Mouse (Mus musculus) ES-Bruce4 (cell line): ENCODE results near the gene Kcnj6.

Experiments
- CTCF ChIP-seq: IDR thresholded peaks from one replicate; pipeline ENCODE4 v1.8.1; 2011; ENCODE audit warnings: low read depth, low read length
- EP300 ChIP-seq: IDR thresholded peaks from 2 replicates; pipeline ENCODE4 v1.6.1; 2011; ENCODE audit warnings: low read depth, low read length; ENCODE audit not compliant: insufficient read depth
- POLR2A ChIP-seq: IDR thresholded peaks from one replicate; pipeline ENCODE4 v1.8.1; 2011; ENCODE audit warnings: low read length; ENCODE audit not compliant: insufficient read depth

DNA sequence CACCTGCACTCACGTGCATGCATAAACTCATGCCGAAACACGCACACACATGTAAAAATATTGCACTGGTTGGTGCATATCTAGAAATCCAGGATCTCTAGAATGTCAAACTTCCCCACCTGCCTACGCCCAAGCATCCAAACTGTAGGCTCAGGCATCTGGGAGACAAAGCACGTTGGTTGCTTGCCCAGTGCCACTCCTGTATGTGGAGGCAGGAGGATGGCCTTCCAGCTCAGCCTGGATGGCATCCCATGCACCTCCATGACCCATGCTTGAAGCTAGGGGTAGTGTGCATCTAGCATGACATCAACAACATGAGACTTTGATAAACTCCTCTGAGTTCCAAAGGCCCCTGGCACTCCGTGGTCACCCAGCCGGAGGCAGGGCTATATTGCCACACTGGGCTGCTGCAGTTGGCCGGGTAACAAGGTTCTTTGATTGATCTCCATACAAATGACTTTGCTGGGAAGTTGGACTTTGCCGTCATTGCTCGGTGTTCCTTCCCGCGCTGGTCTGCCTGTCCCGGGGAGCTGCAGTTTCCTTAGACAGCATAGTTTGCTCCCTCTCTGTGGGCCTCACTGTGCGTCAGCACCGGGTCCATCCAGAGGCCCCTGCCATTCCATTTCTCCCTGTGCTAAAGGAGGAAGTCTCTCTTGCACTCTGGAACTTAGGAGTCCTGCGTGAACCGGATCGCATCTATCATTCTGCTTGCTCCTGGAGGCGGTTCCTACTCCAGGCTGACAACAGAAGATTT lies 144.9 kb downstream of the Kcnj6 start:
- no peak for TF ChIP-seq CTCF
- TF ChIP-seq POLR2A, result no peak
- TF ChIP-seq EP300, result no peak
